Mouse (Mus musculus): ENCODE measurements at regions not wholly inside any gene's neighbourhood (a gene's known extent, or its start where the extent isn't known, plus 50 kb on each side); places are given as distances from the start of the nearest gene placed in this dataset.

DNA sequence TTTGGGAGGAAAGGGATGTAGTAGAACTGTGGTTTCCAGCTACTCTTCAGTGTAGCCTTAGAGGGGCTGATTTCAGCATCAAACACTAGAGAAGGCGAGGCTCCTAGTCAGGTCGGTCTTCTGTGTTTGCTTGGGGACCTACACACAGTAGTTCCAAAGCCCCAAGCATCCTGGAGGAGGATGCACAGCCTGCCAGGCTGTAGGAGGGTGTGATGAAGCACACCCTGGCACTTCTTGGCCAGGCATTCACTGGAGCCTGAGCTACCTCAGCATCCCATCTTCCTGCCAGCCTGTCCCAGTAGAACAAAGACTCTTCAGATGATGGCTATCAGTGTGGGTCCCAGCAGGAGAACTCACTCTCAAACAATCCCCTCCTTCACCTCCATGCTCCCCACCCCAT is 233.4 kb upstream of the Tbx18 start:
- DNase-seq (ENCODE audit: low spot score in 2 of 2) = no peak

DNA sequence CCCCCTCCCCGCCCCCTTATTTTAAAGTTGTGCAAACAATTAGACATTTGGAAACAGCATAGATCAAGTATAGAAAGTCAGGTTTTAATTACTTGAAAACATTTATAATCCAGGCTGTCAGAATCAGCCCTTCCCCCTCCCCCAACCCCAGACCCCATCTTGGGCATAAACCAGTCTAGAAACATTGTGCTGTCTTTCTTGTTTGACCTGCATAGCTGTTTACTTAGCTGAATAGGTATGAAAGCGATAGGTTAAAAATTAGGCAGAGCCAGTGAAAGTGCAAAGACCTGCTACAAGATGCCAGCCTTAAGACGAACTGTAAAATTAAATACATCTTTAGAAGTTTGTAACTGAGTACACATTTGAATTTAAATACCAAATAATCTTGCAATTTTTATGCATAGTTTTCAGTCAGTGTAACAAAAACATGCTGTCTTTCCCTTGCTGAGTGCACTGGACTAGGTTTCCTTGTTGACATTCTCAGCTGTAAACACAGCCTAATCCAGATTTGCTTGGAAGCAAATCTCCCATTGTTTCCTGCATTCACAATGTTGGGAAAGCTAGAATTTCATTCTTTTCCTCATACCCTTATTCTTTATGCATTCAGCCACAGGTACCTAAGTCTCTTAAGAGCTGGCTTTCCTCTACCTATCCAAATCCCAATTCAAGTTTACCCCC is 234.2 kb upstream of the Tbx18 start:
- no peak for DNase-seq (ENCODE audit: low spot score in 2 of 2)

DNA sequence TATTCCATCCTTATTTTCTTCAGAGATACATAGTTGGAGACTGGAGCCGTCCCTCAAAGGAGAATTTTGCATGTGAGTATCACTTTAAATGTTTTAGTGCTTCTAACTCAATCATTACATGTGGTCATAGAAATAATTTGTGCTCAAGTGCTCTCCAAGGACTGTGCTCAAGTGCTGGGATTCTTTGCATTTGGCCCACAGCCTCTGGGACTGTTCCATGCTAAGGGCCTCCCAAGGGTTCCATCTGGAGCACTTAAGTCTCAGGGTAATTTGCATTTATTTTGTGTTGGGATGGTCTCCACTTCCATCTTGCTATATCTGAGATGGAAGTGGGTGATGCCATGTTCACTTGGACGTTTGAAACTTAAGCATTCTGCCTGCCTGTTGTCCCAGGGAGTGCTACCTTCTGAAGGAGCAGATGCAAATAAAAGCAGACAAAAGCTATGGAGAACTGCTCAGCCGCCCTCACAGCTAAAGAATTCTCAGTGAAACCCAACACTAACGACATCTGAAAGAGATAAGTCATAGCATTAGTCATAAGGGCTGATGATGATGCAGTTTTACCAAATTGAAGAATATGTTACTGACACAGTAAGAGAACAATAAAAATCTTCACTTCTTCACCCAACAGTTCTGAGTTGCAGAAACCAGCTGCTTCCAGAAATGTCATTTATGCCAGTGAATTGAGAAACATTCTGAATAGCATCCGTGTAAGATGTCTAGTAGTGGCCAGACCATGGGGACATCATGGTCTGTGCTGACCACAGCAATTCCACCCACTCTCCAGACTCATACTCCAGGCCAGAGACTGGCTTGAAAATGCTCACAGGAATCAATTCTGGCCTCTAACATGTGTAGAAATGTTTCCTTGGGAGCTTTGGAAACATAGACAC is 237.4 kb upstream of the Tbx18 start:
- DNase-seq (ENCODE audit: low spot score in 2 of 2) = no peak

DNA sequence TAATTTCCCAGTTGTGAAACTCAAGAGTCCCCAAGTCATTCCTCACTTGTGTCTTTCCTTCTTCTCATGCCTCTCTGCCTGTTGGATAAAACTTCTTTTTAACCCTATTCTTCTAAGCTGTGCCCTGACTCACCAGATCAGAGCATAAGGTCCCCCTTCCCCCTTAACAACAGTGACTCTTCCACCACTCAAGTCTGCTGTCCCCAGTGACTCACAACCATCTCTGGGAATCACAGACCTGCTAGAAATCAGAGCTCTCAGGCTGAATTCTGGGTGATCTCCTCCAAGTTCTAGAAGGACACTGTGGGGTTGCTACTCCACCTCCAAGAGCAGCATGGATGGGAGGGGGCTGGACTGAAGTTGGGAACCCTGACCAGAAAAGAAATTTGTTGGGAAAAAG is 239.5 kb upstream of the Tbx18 start:
- DNase-seq (ENCODE audit: low spot score in 2 of 2) = no peak

DNA sequence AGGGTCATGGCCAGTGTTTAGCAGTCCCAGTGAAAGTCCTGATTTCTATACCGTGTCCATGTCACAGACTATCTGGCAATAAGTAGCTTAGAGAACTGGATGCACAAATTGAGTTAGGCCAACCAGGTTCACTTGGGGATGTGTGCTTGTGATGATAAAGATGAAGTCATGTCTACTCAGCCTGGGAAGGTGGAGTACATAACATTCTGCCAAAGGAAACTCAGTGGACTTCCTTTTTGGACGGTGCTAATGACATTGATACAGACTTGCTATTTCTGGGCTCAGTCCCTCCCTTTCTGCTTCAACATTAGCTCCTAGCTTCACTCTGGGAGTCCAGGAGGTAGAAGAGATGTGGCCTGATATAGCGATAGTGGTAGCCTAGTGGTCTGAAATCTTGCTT is 240.7 kb upstream of the Tbx18 start:
- no peak for DNase-seq (ENCODE audit: low spot score in 2 of 2)

DNA sequence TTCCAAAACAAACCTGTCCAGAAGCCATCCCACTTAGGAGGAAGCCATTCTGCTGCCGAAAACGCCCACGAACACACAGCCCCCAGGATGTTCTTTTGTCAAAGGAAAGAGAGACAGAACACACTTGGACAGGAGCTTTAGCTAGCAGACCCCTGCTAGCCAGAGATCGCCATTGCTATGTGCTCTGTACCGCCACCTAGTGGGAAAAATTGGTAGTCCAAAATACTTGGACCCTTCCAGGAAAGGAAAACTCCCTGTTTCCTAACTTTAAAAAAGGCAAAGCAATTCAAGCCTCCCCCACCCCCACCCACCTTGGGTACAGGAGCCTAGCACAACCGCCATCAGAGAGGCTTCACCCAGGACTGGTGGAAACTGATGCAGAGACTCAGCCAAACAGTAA is 242.5 kb upstream of the Tbx18 start:
- no peak for DNase-seq (ENCODE audit: low spot score in 2 of 2)

DNA sequence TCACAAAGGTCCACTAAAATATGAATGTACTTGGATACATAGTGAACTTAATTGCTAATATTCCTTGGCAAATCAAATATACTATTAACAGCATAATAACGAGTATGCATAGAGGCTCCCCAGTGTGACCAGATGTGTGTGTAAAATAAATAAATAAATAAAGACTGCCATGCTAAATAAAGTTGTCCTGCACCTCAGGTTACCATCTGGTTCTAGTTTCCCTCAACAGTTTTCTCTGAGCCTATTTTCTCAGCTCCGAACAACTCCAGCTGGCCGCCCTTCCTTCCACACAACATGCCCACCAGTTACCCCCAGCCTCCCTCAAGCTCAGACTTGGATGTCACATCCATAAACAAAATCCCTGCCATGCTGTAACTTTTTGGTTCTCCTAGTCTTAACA is 253.8 kb upstream of the Tbx18 start:
- DNase-seq (ENCODE audit: low spot score in 2 of 2) = no peak

DNA sequence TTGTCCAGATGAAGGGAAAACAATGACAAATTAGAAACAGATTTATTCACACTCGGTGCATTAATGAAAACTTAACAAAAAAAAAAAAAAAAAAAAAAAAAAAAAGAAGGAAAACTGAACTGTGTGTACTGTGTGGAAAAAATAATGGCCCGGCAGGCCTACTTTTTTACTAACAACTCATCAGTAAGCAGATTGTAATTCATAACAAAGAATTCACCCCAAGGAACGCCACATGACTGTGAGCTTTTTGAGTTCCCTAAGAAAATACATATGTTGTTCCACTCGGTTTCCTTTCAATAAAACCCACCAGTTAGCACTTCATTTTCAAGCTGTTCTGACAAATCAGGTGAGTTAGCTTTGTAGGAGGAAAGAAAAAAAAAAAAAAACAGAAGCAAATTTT is 254.4 kb upstream of the Tbx18 start:
- no peak for DNase-seq (ENCODE audit: low spot score in 2 of 2)

DNA sequence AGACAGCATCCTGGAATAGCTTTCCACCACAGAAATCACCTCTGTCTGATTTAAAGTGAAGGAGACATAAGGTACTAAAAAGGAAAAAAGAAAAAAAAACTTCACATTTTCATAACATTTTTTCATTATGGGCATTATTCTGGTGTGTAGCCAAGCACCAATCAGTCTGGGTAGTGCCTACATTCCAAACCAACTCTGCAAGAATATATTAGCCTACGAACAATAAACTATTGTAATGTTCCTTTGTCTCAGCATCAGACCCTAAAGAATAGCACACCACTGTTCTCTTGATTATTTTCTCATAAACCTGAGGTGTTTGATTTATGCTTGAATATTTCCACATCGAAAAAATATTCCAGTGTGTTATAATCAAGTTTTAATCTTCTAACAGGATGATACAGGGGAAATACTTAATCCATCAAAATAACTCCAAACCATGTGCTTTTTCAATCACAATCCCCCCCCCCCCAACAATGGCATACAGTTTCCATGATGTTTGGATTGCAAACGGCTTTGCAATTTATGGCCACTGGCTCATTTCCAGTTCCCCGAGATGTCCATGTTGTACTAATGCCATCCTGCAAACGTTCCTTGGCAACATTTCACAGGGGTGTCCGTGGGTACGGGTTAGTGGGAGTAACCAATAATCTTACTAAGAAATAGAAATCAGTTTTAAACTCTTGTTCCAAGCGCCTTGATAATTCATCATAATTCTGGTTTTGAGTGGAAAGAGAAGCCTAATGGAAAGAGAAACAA is 275.1 kb upstream of the Tbx18 start:
- no peak for DNase-seq (ENCODE audit: low spot score in 2 of 2)

DNA sequence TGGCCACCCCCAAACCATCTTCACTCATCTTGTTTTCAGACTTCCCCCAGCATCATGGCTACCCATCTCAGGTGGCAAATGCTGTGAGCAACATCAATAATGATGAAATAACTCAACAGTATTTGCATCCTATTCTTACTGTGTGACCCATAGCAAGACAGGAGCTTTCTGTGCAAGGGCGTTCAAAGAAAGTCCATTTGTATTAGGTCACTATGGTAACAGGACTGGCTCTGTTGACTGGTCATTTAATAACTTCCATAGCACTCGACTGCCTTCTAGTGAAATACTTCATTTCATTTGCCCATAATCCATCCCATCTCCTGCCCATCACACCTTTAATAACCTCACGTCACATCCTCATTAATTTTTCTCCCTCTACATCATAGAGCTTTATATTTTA is 292.7 kb upstream of the Tbx18 start:
- DNase-seq (ENCODE audit: low spot score in 2 of 2) = no peak

DNA sequence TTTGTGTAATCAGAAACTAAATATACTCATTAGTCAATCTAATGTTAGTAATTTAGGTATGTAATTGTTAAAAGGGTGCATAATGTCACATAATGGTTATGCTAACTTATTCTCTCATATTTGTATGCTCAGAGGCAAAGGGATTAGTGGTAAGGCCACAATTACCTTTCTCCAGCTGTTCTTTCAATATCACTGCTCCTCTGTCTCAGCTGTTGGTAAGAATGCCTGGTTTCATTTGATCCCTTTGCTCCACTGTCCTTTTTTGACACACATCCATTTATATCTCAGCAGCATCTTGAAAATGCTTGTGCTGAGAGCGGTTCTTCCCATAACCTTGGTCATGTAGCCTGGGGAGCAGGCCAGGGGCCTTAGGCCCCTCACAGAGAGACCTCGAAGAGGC is 294.9 kb upstream of the Tbx18 start:
- DNase-seq (ENCODE audit: low spot score in 2 of 2) = no peak

DNA sequence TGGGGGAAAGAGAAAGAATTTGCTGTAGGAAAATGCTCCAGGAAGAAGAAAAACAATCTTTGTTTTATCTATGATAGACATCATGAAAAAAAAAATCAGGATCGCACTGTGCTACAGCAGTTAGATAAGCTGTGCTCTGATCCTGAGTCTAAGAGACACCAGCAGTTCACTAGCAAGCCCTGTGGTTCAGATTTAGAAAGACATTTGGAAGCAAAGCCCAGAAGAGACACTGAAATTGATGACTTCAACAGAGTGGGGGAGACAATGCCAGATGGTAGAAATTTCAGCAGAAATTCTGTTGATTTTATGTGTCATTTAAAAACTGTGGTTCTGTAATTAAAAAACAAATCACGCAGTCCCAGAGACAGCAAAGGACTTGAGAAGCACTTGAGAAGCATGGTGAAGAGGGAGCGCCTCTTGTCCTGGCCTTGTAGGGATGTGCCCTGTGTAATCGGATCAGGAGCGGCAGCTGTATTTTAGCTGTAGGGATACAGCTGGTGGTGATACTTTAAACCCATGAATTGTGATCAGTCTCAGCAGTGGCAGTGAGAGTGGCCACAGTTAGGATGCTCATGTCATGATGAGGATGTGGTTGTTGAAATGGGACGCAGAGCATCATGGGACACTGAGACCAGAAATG is 296.4 kb upstream of the Nt5e start:
- no peak for DNase-seq (ENCODE audit: low spot score in 2 of 2)

DNA sequence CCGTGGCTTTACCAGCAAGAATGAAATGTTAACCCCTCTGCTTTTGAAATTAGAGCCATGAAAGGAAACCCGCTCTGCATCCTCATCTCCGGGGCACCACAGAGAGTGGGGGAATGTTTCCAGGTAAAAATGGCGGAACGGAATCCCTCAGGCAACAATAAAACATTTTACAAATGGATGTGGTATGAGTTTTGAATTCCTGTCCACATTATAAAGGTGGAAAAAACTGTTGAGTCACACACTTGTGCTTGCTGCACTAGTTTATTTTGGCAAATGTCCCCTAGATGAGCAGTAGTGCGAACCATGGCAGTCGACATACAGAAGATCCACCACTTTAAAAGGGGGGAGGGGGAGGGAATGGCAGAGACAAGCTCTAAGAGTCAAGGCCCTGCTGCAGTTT is 289.4 kb upstream of the Nt5e start:
- DNase-seq (ENCODE audit: low spot score in 2 of 2) = no peak

DNA sequence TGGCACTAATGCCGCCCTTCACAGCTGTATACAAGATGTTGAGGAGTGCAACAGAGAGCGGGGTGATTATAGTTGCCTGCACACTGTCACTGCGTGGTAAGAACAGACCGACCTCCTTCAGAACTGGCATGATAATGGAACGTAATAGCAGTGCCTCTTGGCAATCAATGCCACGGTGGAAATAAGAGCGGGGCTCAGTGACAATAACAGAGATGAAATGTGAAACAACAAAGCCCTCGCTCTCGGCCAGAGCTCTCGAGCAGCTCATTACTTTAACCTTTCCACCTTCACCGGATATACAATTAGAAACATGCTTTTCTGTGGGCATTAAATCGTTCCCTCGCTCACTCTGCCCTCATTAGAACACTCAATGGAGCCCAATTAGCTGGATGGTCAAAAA is 277.7 kb upstream of the Nt5e start:
- no peak for DNase-seq (ENCODE audit: low spot score in 2 of 2)

DNA sequence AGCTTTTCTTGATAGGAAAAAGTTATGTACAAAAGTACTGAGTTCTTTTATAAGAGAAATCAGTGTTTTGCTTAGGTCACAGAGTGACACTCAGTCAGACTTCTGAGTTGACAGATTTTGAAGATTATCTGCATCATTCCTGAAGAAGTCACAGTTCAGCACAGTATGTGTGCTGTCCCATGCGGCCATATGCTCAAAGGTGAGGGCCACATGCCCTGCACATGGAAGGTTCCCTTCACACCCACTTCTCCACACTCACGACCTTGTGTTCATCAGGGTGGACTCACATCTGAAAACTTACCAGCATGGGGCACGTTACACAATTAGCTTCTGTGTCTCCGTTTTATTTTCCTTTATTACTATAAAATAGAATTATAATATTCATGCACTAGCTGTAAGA is 277.2 kb upstream of the Nt5e start:
- no peak for DNase-seq (ENCODE audit: low spot score in 2 of 2)

DNA sequence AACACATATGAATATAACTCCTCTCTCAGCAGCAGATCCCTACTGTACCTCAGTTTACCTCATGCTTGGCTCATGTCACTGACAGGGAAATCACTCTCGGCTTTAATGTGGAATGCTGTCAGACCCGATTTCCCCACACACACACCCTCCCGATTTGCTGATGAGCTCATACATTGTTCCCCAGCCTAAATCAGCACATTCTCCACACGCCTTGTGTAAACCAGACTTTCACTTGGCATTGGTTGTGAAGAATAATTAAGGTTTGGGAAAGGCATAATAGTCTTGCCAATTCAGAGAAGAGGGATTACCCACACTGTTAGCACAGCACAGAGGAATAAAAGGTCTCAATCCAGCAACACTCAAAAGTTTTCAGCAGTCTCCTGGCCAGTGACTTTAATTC is 268.4 kb upstream of the Nt5e start:
- DNase-seq (ENCODE audit: low spot score in 2 of 2) = no peak

DNA sequence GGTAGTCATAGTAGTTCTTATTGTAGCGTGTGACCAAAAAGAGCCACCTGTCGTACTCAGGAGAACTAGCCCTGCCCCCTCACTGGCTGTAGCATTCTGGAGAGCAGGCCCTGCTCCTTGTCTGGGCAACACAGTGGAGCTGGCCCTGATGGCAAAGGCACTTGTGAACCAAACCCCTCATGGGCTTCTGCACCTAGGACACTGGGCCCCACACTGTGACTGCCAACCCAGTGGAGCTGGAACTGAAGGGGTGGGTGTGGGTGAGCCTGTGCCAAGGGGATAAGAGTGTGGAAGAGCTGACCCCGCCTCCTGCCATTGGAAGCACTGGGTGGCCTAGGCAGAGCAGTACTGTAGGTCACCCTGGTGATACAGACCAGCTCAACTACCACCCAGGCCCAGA is 268.0 kb upstream of the Nt5e start:
- DNase-seq (ENCODE audit: low spot score in 2 of 2) = no peak

DNA sequence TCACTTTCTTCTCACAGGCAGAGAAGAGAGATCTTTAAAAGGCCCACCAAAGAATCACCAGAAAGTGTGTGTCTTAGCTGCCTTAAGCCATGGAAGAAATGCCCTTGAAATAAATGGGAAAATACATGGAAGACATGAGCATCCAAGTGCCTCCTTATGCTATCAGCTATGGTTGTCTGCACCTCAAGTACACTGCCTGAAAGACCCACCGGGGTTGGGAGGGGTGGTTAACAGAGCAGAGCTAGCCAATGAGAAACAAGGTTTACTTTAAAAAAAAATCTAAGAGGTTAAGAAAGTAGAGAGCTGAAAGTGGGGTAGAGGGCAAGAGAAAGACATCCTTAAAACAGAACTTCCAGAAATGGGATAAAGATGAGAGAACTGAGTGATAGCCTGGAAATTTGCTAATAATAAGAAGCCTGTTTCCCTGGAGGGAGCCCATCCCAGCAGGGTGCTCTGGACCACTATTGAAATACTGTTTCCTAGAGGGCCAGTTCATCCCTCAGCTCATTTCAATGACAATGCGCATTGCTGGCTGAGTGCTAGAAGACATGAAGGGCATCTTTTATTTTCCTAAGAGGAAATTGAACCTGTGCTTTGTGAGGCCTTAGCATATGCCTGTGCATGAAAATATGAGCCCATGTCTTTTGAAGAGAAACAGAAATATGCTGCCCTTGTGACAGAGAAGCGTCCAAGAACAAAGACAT is 262.9 kb upstream of the Nt5e start:
- DNase-seq (ENCODE audit: low spot score in 2 of 2) = no peak

DNA sequence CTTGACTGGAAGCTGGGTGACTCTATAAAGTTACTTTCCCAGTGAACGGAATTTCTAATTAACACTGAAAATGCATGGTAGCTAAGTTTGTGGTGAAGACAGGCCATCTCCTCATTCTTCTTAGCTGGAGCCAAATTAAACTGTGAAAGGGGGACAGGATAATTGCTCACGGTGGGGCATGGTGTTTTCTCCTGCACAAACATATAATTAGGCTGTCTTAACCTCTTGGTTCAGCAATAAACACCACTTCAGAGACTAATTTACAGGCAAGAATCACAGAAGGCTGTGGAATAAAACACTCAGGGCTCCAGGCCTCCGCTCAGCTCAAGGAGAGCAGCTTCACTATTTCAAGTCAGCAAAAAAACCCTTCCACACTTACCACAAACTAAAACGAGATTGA is 261.9 kb upstream of the Nt5e start:
- DNase-seq (ENCODE audit: low spot score in 2 of 2) = no peak

DNA sequence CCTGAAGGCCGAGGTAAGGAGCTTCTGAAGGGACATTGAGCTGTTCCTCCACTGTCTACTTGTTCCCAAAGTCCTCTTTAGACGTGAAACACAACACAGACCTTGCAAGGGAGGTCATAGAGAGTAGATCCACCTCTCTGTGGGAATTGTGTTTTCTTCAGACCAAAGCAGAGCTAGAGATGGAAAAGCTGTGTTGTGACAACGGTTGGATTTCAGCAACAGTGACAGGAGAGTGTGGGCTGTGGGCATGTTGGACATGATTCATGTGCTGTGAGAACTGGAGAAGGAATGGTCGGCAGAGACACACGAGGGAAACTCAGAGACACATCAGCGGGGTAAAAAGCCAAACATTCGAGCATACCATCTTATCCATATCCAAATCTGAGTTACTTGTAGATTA is 261.2 kb upstream of the Nt5e start:
- no peak for DNase-seq (ENCODE audit: low spot score in 2 of 2)

DNA sequence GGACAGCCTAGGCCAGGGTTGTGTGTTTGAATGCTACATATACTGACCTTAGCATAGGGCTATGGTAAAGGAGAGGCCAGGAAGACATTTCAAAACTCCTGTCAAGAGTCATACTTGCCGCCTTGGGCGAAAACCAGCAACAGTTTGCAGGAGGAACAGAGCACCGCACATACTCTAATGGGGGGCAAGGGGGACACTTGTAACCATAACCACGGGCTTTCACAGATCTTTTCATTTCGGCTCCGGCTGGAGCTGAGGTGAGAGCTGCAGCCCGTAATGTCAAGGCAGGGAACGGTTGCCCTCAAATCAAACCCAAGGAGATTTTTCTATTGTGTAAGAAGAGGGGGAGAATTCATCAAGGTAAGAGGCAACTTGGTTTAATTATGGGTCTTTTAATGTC is 258.7 kb upstream of the Nt5e start:
- no peak for DNase-seq (ENCODE audit: low spot score in 2 of 2)

DNA sequence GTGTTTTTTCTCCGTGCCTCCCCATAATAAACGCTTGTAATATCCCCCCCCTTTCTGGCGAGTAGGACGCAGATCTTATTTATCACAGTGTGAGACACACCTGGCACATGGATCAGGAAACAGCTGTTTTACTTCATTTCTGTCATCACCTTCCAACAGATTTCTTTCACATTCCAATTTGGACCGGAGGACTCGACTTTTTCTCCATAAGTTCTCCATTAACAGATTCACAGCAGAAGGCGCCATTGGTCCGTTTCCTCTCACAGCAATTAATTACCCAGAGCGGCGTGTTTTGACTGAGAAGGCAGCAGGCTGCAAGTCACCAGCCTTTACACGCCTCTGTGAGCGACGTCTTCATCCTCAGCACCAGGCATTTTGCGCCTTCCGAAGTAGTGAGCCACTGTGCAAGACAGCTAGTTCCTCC is 258.1 kb upstream of the Nt5e start:
- DNase-seq (ENCODE audit: low spot score in 2 of 2) = no peak
